Mouse (Mus musculus) layer of hippocampus, postnatal 10 days (tissue): ENCODE measurements around the gene 4921511C20Rik. TPM values are rescaled to one million over a fixed set of nuclear protein-coding genes. Genes with fewer than 3 reads are reported as not detected.

Experiments
- DNase-seq, 2 experiments: peaks; one replicate each; pipeline ENCODE4 v3.0.0; 2021; ENCODE audit warnings: low spot score in 2 of 2
- long read RNA-seq: library from polyadenylated mRNA; stranded (forward); transcript quantifications from one replicate; pipeline ENCODE4 v2.0.0, GENCODE M21; 2023
- total RNA-seq, 2 experiments: library from RNA; stranded (reverse); gene quantifications; 2 replicates each; pipeline ENCODE4 v1.2.3; 2021

The 4921511C20Rik gene
- total RNA-seq, result not detected
- long read RNA-seq, result 0 reads

DNA sequence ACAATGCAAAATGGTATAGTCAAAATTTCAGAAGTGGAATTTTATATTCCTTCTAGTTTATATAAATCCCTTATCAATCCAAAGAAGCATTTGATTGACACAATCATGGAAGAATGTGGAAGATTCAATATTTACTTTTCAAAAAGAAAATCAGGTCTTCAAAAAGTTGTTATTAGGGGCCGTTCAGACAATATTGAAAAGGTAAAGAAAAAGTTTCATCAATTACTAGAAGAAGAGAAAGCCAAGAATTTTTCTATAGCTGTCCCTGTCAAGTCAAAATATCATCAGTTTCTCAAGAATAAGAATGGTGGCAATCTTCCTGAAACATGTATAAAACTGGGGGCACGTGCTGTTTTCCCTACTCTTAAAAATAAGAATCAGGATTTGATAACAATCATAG, at the start of gene 4921511C20Rik:
TSS of gene 4921511C20Rik (plus strand) at position 301 of the 400 bp plus-strand sequence.
- no peak for DNase-seq
